Mouse (Mus musculus) megakaryocyte, embryonic 14.5 days (primary cell): Measurements from ENCODE around the gene Lrp4.

Experiments
- FLI1 ChIP-seq: IDR thresholded peaks from 2 replicates; pipeline ENCODE4 v1.6.1; 2012; ENCODE audit warnings: low read length, inconsistent platforms, mixed read lengths
- GATA1 ChIP-seq: IDR thresholded peaks from 3 replicates; pipeline ENCODE4 v1.6.1; 2012; ENCODE audit warnings: mixed read lengths, low read length, inconsistent platforms, borderline replicate concordance

DNA sequence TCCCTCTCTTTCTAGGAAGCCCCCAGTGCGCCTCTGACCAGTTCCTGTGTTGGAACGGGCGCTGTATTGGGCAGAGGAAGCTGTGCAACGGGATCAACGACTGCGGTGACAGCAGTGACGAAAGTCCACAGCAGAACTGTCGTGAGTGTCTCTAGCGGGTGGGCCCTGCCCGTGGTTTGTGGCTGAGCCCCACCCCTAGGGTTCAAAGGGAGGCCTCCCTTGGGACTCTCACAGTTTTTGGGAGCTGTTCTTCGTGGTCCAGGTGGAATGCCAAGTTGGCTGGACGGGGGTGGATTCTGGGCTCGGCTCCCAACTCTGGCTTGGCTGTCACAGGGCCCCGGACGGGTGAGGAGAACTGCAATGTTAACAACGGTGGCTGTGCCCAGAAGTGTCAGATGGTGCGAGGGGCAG, 18.9 kb downstream of the Lrp4 start:
- TF ChIP-seq FLI1 (no peak), GATA1 (no peak)
